Mouse (Mus musculus) testis, postnatal 14 days (tissue): ENCODE results near the gene Vmn1r83.

Experiments
- DNase-seq: peaks from one replicate; pipeline ENCODE4 v3.0.0; 2021; ENCODE audit warnings: low spot score

Gene Vmn1r83

DNA sequence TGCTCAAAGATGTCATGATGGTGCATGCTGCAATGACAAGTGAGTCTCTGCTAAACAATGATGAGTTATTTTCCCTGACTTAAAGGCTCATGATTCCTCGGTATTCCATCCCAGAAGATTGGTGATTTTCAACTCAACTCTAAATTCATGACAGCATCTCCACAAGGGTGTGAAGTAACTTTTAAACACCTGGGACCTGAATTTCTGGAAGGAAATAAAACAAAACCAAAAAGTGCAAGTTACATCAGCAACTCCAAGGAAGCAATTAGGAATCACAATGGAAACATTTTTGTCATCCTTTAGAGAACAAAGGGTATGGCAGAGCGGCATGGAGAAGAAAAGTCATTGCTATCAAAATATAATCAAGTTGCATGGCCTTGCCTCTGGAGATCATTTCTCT, at the start of gene Vmn1r83:
Gene Vmn1r83 (minus strand): TSS at position 101 of the 400 bp plus-strand sequence.
- DNase-seq = no peak

DNA sequence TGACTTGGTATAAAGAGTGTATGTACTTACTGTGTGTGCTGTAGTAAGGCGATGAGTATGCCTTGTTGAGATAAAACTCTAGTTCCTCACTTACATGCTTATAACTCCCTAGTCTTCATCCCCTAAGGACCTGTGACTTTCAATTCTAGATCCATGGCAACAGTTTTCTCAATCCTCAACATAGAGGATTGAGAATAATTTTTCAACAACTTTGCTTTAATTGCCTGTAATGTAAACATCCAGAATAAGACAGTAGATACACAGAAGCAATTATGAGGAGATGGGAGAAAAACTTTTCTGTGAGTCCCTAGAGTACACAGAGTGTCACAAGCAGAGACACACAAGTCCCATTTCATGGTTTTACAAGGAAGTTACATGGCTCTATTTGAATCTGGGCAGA, 39.9 kb upstream of the Vmn1r83 start, which contains the start of gene Vmn1r84:
Gene Vmn1r84 (minus strand): TSS at position 101 of the 400 bp plus-strand sequence.
- DNase-seq = no peak

DNA sequence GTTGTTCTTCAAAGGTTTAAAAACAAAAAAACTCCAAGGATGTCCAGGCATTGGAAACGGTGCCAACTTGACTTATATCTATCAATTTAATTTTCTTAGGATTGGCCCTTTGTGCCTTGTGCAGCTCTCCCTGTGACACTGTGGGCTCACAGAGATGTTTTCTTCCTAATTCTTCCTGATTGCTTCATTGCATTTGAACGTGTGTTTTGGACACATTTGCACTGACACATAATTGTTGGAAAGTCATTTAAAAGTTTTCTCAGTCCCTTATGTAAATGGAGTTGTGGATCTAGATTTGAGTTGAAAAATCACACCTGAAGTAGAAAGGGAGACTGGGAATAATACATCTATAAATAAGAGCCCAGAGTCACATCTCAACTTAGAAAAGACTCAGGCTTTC, 29.2 kb downstream of the Vmn1r83 start, which contains the start of gene Vmn1r82:
Gene Vmn1r82 (plus strand): TSS at position 301 of the 400 bp plus-strand sequence.
- DNase-seq = no peak
